Mouse (Mus musculus): ENCODE measurements around the gene Pard3b. TPM values are rescaled to one million over a fixed set of nuclear protein-coding genes. Genes with fewer than 3 reads are reported as not detected.

Gene Pard3b
- polyA plus RNA-seq, 1 experiment from 2014 or later, result 19.9 TPM

DNA sequence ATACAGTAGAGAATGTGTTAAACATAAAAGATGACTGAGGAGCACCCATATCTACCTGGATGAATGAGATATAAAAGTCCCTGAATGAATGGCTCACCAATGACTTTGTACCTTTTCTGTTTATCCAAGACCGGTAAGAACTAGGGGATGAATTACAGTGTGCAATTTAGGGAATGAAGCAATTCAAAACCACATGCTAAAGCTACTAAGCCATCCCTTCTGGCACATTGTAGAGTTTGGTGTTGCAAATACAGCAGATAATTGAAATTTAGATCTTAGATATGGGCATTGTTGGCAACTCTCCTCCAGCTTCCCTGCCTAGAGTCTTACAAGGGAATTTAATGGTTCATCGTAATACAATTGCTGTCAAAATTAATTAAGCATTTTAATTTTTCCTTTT is 490.6 kb downstream of the Pard3b start:
- no peak for ATAC-seq (ENCODE audit: insufficient number of reproducible peaks, insufficient read depth, low FRiP score, low TSS enrichment, low read depth)
- Histone ChIP-seq H3K4me1 (no peaks in the 10 kb centered on the region), H3K27me3 (no peaks in the 10 kb centered on the region), H3K9ac (no peak overlapping the region), H3K4me3 (no peak overlapping the region), H3K4me2 (no peak overlapping the region), H3K36me3 (no peaks in the 10 kb centered on the region), H3K27ac (no peak overlapping the region), H3K9me3 (no peaks in the 10 kb centered on the region)
- 72% methylated on average over 2 of the region's 2 CpGs for WGBS

DNA sequence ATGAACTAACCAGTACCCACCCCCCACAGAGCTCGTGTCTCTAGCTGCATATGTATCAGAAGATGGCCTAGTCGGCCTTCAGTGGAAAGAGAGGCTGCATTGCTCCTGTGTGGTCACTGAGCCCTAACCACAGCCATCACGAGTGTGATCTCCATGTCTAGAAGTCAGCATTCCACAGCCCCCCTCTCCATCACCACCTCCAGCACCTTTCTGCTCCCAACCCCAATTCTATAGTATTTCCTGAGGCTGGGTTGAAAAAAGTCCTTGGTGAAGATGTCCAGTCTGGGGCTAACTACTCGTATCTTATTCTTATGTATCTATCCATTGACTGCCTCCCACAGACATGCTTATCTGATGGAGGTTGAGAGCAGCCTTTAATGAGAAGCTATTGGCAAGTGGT is 509.5 kb downstream of the Pard3b start:
- Histone ChIP-seq H3K4me1 (peaks cover 5% of the 10 kb centered on the region; the same call in 1 of the 2 replicates), H3K27ac (no peak overlapping the region), H3K36me3 (no peaks in the 10 kb centered on the region), H3K27me3 (no peaks in the 10 kb centered on the region), H3K4me3 (no peak overlapping the region), H3K9me3 (no peaks in the 10 kb centered on the region), H3K4me2 (no peak overlapping the region), H3K9ac (no peak overlapping the region)
- WGBS, result 88% methylated on average over 4 of the region's 4 CpGs
- ATAC-seq (ENCODE audit: insufficient number of reproducible peaks, insufficient read depth, low FRiP score, low TSS enrichment, low read depth), result no peak

DNA sequence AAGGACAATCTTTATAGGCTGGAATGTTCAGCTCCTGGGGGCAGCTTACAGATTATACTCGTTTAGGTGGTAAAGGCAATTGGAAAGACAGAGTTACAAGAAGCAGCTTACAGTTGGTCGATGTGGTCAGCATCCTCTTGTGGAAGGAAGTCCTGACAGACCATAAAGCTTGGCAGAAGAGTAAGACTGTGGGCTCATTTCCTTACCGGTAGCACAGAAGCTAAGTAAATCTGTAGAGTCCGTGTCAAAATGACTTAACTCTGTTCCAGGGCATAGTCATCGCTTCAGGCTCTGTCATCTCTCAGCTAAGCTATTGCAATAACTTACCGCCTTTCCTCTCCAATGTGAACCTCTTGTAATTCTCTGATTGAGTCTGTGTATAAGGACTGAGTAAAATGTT is 510.2 kb downstream of the Pard3b start:
- WGBS, result 85% methylated on average over 6 of the region's 6 CpGs

DNA sequence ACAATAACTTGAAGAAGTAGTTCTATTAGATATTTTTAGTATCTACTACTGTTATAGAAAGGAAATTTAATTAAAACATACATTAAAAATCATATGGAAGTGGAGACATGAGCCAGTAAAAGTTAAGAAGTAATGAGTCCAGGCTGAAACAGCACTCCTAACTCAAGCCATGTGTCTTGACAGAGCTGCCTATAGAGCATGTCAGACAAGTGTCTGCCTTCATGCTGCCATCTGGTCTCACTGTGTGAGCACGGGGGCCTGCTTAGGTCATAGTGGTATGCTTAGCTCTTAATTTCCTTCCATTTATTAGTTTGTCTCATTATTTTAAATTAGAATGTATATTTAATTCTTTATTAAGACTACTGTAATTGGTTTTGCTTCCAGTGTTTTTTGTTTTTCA is 517.3 kb downstream of the Pard3b start:
- no peak overlapping the region for H3K4me3 ChIP-seq
- H3K9ac ChIP-seq, result no peak overlapping the region
- 0 out of 2 replicates have a peak, but pooled peaks cover 11% of the 10 kb centered on the region for H3K4me1 ChIP-seq
- no peak overlapping the region for H3K27ac ChIP-seq
- 17% methylated on average over 1 of the region's 1 CpGs for WGBS
- H3K4me2 ChIP-seq, result no peak overlapping the region
- no peak for ATAC-seq (ENCODE audit: insufficient number of reproducible peaks, insufficient read depth, low FRiP score, low TSS enrichment, low read depth)
- no peaks in the 10 kb centered on the region for H3K36me3 ChIP-seq
- no peaks in the 10 kb centered on the region for H3K9me3 ChIP-seq
- no peaks in the 10 kb centered on the region; the same call in 1 of the 2 replicates for H3K27me3 ChIP-seq

More for the DNA sequence above, 510.2 kb downstream of the Pard3b start:
- H3K27me3 ChIP-seq, result no peaks in the 10 kb centered on the region
- no peak overlapping the region for H3K4me3 ChIP-seq
- no peak for ATAC-seq (ENCODE audit: insufficient number of reproducible peaks, insufficient read depth, low FRiP score, low TSS enrichment, low read depth)
- H3K4me1 ChIP-seq, result peaks cover 5% of the 10 kb centered on the region; the same call in 1 of the 2 replicates
- H3K4me2 ChIP-seq, result no peak overlapping the region
- no peak overlapping the region for H3K27ac ChIP-seq
- H3K36me3 ChIP-seq, result no peaks in the 10 kb centered on the region
- H3K9ac ChIP-seq, result no peak overlapping the region
- H3K9me3 ChIP-seq, result no peaks in the 10 kb centered on the region

DNA sequence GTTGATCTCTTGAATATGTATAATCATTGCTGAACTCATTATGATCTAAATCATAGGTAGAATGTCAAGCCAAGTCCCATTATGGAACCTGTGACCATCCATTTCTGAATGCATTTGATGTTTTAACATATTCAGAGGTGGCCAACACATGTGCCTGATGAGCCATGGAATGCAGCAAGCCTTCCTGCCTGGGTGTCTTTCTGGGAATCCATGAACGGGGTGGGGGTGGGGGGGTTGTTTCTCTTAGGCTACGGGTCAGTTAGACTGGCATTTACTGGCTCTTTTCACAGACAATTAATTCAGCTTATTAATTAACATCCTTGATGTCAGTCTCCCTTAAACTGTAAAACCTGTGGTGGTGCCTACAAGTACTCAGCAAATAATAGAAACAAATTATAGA is 521.0 kb downstream of the Pard3b start:
- Histone ChIP-seq H3K4me3 (no peak overlapping the region), H3K9ac (no peak overlapping the region), H3K27ac (no peak overlapping the region), H3K36me3 (no peaks in the 10 kb centered on the region), H3K4me1 (0 out of 2 replicates have a peak, but pooled peaks cover 11% of the 10 kb centered on the region), H3K9me3 (no peaks in the 10 kb centered on the region), H3K4me2 (no peak overlapping the region), H3K27me3 (no peaks in the 10 kb centered on the region; the same call in 1 of the 2 replicates)
- 83% methylated on average over 2 of the region's 2 CpGs for WGBS
- ATAC-seq (ENCODE audit: insufficient number of reproducible peaks, insufficient read depth, low FRiP score, low TSS enrichment, low read depth), result no peak

DNA sequence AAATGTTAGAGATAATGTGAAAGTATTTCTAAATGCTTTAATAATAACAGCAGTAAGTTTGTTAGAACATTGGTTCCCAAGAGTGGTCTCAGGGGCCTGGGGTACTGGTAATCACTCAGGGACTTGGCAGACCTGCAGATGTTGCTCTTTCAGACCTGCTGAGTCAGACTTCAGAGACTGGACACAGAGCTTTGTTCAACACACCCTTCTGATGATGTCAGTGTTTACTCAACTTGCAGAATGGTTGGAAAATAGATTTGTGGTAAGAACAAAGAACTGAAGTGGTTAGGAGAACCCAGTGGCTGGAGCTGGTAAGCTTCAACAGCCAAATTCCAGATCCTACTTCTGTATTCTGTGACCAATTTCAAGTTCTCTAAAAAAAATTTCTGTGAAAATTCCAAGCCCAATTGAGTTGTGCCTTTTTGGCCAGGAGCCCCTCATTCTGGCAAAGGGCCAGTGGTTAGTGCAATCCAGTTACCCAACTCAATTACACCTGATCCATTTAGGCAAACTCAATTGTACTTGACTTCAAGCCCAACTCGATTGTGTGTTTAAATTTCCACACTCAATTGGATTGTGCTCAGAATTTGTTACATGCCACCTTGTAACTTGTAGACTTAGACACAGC is 536.5 kb downstream of the Pard3b start:
- Histone ChIP-seq H3K9ac (no peak overlapping the region), H3K4me1 (no peaks in the 10 kb centered on the region), H3K36me3 (no peaks in the 10 kb centered on the region), H3K4me2 (no peak overlapping the region), H3K27ac (no peak overlapping the region), H3K9me3 (no peaks in the 10 kb centered on the region), H3K27me3 (no peaks in the 10 kb centered on the region), H3K4me3 (no peak overlapping the region)
- no peak for ATAC-seq (ENCODE audit: insufficient number of reproducible peaks, insufficient read depth, low FRiP score, low TSS enrichment, low read depth)
- WGBS, result 51% methylated on average over 1 of the region's 1 CpGs

DNA sequence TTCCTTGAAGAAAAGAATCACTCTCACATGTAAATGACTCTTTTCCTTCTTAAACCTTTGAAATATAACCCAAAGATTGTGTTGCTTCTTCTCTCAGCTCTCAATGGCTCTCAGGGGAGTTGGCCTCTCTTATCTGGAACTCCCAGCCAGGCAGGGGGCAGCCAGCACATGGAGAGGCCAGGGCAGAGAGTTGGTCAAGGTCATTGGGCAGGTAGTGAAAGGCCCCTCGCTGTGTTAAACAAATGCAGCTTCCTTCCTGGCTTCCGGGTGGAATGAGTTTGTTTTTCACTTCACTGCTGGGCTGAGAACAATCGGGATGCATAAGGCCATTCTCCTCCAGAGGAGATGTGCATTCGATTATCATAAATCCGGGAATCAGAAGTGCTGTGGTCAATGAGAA is 543.0 kb downstream of the Pard3b start:
- 20% methylated on average over 5 of the region's 5 CpGs for WGBS

DNA sequence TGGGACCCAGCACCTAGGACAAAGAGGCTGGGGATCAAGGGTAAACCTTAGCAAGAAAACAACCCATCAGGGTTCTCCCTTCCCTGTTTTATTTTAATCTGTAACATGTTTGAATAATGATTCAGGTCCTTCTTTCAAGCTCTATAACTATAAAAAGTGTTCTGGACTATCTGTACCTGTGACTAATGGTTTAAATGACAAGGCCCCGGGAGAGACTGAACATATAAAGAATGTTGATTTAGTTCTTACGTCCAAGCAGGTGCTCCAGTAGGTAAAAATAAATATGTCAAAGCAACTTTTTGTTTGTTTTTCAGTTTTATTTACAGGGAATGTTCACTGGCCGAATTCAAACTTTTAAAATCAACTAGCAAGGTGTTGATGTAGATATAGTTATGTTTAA is 544.0 kb downstream of the Pard3b start:
- ATAC-seq (ENCODE audit: insufficient number of reproducible peaks, insufficient read depth, low FRiP score, low TSS enrichment, low read depth), result no peak
- H3K9me3 ChIP-seq, result no peaks in the 10 kb centered on the region
- no peaks in the 10 kb centered on the region for H3K36me3 ChIP-seq
- H3K27ac ChIP-seq, result no peak overlapping the region
- no peak overlapping the region for H3K9ac ChIP-seq
- no peaks in the 10 kb centered on the region for H3K4me1 ChIP-seq
- H3K4me2 ChIP-seq, result no peak overlapping the region
- no peak overlapping the region for H3K4me3 ChIP-seq
- no peaks in the 10 kb centered on the region for H3K27me3 ChIP-seq
- WGBS, result 77% methylated on average over 3 of the region's 3 CpGs

More for the DNA sequence above, 543.0 kb downstream of the Pard3b start:
- H3K4me3 ChIP-seq, result no peak overlapping the region
- H3K27ac ChIP-seq, result no peak overlapping the region
- H3K9ac ChIP-seq, result no peak overlapping the region
- no peaks in the 10 kb centered on the region for H3K9me3 ChIP-seq
- no peaks in the 10 kb centered on the region for H3K36me3 ChIP-seq
- no peaks in the 10 kb centered on the region for H3K27me3 ChIP-seq
- H3K4me2 ChIP-seq, result no peak overlapping the region
- no peaks in the 10 kb centered on the region for H3K4me1 ChIP-seq
- ATAC-seq (ENCODE audit: insufficient number of reproducible peaks, insufficient read depth, low FRiP score, low TSS enrichment, low read depth), result no peak

DNA sequence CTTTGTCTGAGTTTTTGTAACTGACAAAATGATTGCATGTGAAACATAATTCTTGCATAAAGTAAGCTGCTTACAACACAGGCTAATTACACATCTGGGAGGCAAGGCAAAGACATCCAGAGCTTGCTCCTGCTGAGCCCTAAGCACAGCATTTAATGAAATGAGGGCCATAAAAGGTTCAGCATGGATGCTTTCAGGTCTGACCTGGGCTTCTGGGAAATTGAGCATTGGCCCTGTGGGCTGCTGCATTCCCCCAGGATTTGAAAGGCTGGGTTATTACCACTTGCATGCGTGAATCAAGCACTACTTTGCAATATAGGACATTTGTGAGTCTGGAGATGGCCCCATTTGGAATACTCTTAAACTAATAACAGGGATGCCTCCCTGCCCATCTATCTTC is 552.2 kb downstream of the Pard3b start:
- no peaks in the 10 kb centered on the region for H3K4me1 ChIP-seq
- H3K9me3 ChIP-seq, result no peaks in the 10 kb centered on the region
- no peak overlapping the region for H3K4me2 ChIP-seq
- no peaks in the 10 kb centered on the region for H3K36me3 ChIP-seq
- H3K27me3 ChIP-seq, result no peaks in the 10 kb centered on the region; the same call in 1 of the 2 replicates
- H3K27ac ChIP-seq, result no peak overlapping the region
- no peak for ATAC-seq (ENCODE audit: insufficient number of reproducible peaks, insufficient read depth, low FRiP score, low TSS enrichment, low read depth)
- whole genome bisulfite sequencing, result 52% methylated on average over 1 of the region's 1 CpGs
- H3K4me3 ChIP-seq, result no peak overlapping the region
- no peak overlapping the region for H3K9ac ChIP-seq

DNA sequence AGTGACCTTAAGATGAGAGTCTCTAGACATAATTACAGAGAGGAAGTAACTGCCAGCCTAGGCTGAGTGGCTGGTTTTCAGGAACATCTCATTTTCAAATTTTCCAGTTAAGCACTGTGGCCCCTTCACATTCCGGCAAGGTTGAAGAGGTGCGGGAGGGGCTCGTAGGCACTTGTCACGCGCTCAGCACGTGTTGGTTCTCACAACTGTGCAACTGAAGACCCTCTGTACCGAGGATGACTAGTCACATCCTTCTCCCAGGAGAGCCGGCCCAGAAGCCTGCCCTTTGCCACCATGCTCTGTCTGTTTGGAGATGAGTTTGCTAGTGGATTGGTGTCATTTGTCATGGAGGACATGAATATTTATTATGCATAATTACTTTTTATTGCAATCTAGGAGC is 558.9 kb downstream of the Pard3b start:
- no peaks in the 10 kb centered on the region for H3K9me3 ChIP-seq
- no peak overlapping the region for H3K9ac ChIP-seq
- no peak overlapping the region for H3K4me3 ChIP-seq
- no peak overlapping the region for H3K27ac ChIP-seq
- no peaks in the 10 kb centered on the region for H3K36me3 ChIP-seq
- no peak overlapping the region for H3K4me2 ChIP-seq
- 41% methylated on average over 8 of the region's 8 CpGs for WGBS
- no peaks in the 10 kb centered on the region for H3K4me1 ChIP-seq
- no peak for ATAC-seq (ENCODE audit: insufficient number of reproducible peaks, insufficient read depth, low FRiP score, low TSS enrichment, low read depth)
- H3K27me3 ChIP-seq, result no peaks in the 10 kb centered on the region

DNA sequence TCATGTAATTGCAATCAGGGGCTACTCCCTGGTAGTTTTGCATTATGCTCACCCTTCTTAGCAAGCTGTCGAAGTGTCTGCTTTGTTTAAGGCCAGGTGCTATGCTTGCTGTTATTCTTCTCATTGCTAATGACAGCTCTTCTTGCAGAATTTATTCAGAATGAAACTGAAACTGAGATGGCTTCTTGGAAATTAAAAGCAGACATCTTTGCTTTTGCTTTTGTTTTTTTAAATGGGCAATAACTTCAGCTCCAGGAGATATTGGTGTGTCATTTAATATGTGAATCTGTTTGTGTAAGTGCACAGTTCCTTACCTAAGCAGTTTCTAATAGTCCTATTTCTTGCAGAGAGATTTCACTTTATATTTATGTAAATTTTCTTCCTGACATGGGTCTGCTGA is 562.3 kb downstream of the Pard3b start:
- H3K4me1 ChIP-seq, result no peaks in the 10 kb centered on the region
- H3K27me3 ChIP-seq, result no peaks in the 10 kb centered on the region
- H3K9me3 ChIP-seq, result no peaks in the 10 kb centered on the region
- whole genome bisulfite sequencing, result 49% methylated on average over 1 of the region's 1 CpGs
- ATAC-seq (ENCODE audit: insufficient number of reproducible peaks, insufficient read depth, low FRiP score, low TSS enrichment, low read depth), result no peak
- no peak overlapping the region for H3K4me2 ChIP-seq
- H3K36me3 ChIP-seq, result no peaks in the 10 kb centered on the region
- no peak overlapping the region for H3K27ac ChIP-seq
- no peak overlapping the region for H3K9ac ChIP-seq
- no peak overlapping the region for H3K4me3 ChIP-seq

DNA sequence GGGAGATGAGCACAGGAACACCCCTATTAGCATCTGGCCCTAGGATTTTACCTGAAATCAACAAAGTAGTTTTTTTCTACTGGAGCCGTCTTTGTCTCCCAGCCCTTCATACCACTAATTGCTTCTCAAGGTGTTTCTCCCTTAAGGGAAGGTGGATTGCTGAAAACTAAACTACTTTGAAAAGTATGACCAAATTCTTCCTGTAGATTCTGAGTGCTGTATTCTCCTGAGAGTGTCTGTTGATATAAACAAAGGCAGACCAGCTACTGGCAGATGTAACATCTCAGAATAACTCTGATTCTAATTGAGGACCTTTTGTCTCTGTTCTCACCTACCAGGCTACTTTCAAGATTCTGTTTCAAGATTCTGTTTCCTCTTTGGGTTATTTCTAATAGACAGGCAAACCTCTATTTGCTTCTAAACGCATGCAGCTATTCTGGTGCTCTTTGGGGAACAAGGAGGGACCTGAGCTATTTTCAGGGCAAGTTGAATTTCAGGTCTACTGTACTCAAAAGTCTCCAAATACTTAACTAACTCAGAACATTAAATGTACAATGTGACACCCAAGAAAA is 563.1 kb downstream of the Pard3b start:
- Histone ChIP-seq H3K27me3 (no peaks in the 10 kb centered on the region), H3K4me2 (no peak overlapping the region), H3K9ac (no peak overlapping the region), H3K4me1 (no peaks in the 10 kb centered on the region), H3K36me3 (no peaks in the 10 kb centered on the region), H3K9me3 (no peaks in the 10 kb centered on the region), H3K27ac (no peak overlapping the region), H3K4me3 (no peak overlapping the region)
- ATAC-seq (ENCODE audit: insufficient number of reproducible peaks, insufficient read depth, low FRiP score, low TSS enrichment, low read depth), result no peak
- WGBS, result 41% methylated on average over 2 of the region's 2 CpGs
